ENCODE assay signal across 8 mouse cellular contexts in genomic region chr6:124920318-124921085, GRCm38 (mm10). TPM values are rescaled to one million over a fixed set of nuclear protein-coding genes. Genes with fewer than 3 reads are reported as not detected.
DNase-seq lines count a peak whose midpoint lies in the region; ATAC-seq and TF ChIP-seq lines count a peak whose summit lies in the region.

No protein-coding gene starts in this region.

- H3K4me2 ChIP-seq in embryonic facial prominence, embryonic 14.5 days (ENCODE audit: low read depth, low read length): peak overlapping the region; percentile 99
- peak overlapping the region; percentile 89 for H3K4me2 ChIP-seq in intestine, embryonic 15.5 days (replicated peaks)
- peak overlapping the region; percentile 96 for H3K4me2 ChIP-seq in neural tube, embryonic 12.5 days (replicated peaks)

- 19% methylated on average over 9 of the region's 9 CpGs for WGBS in embryonic facial prominence, embryonic 14.5 days
- WGBS in intestine, embryonic 15.5 days: 36% methylated on average over 9 of the region's 9 CpGs
- 21% methylated on average over 9 of the region's 9 CpGs for WGBS in neural tube, embryonic 12.5 days

- H3K4me1 ChIP-seq in embryonic facial prominence, embryonic 14.5 days (ENCODE audit: control insufficient read depth, insufficient read depth, low read length): peaks cover 39% of the 10 kb centered on the region
- H3K4me1 ChIP-seq in intestine, embryonic 15.5 days (replicated peaks): peaks cover 41% of the 10 kb centered on the region
- H3K4me1 ChIP-seq in neural tube, embryonic 12.5 days: peaks cover 30% of the 10 kb centered on the region

- no peak for DNase-seq in left cerebral cortex, adult 2 months (ENCODE audit: extremely low spot score in 1 of 2, low spot score in 2 of 2)
- DNase-seq in left cerebral cortex, postnatal 14 days (ENCODE audit: low spot score in 2 of 2): no peak
- DNase-seq in embryonic facial prominence, embryonic 14.5 days (ENCODE audit: low spot score): no peak
- DNase-seq in embryo, embryonic 11 days: no peak
- DNase-seq in layer of hippocampus, postnatal 25 days (ENCODE audit: extremely low spot score in 1 of 2, low spot score in 1 of 2): no peak

- no peaks in the 10 kb centered on the region for H3K27me3 ChIP-seq in embryonic facial prominence, embryonic 14.5 days (replicated peaks; ENCODE audit: control insufficient read depth, insufficient read depth, low read length)
- no peaks in the 10 kb centered on the region for H3K27me3 ChIP-seq in intestine, embryonic 15.5 days (replicated peaks)
- no peaks in the 10 kb centered on the region for H3K27me3 ChIP-seq in neural tube, embryonic 12.5 days (replicated peaks)

- no peak for ATAC-seq in embryonic facial prominence, embryonic 14.5 days (ENCODE audit: low read depth)
- no peak for ATAC-seq in intestine, embryonic 15.5 days
- no peak for ATAC-seq in neural tube, embryonic 12.5 days (ENCODE audit: low FRiP score, low read depth)
- ATAC-seq in granulocyte monocyte progenitor cell, adult 5-6 weeks (replicated peaks; ENCODE audit: poor library complexity, severe bottlenecking): no peak

- intact Hi-C loops in left cerebral cortex, adult 2 months (cut with DNase I): no loop called here
- intact Hi-C loops in left cerebral cortex, postnatal 14 days (cut with DNase I): no loop called here

- H3K9ac ChIP-seq in embryonic facial prominence, embryonic 14.5 days (ENCODE audit: low read depth, low read length): peak overlapping the region; percentile 46
- peak overlapping the region; percentile 17; the same call in 1 of the 2 replicates for H3K9ac ChIP-seq in intestine, embryonic 15.5 days
- H3K9ac ChIP-seq in neural tube, embryonic 12.5 days: 0 out of 2 replicates have a peak overlapping the region, but pooled peaks have one; percentile 30

- no peaks in the 10 kb centered on the region for H3K9me3 ChIP-seq in embryonic facial prominence, embryonic 14.5 days (ENCODE audit: control insufficient read depth, low read length)
- H3K9me3 ChIP-seq in intestine, embryonic 15.5 days: no peaks in the 10 kb centered on the region
- H3K9me3 ChIP-seq in neural tube, embryonic 12.5 days: no peaks in the 10 kb centered on the region

- H3K4me3 ChIP-seq in left cerebral cortex, adult 2 months: peak overlapping the region; percentile 42
- H3K4me3 ChIP-seq in embryonic facial prominence, embryonic 14.5 days (ENCODE audit: low read depth, low read length): peak overlapping the region; percentile 28
- H3K4me3 ChIP-seq in intestine, embryonic 15.5 days (replicated peaks): peak overlapping the region; percentile 25; the same call in 1 of the 2 replicates
- no peak overlapping the region for H3K4me3 ChIP-seq in neural tube, embryonic 12.5 days

- TF ChIP-seq CTCF in left cerebral cortex, adult 2 months (IDR thresholded peaks at IDR 0.05): no peak

- H3K36me3 ChIP-seq in embryonic facial prominence, embryonic 14.5 days (ENCODE audit: control insufficient read depth, insufficient read depth, low read length): no peaks in the 10 kb centered on the region
- H3K36me3 ChIP-seq in intestine, embryonic 15.5 days: no peaks in the 10 kb centered on the region
- H3K36me3 ChIP-seq in neural tube, embryonic 12.5 days: no peaks in the 10 kb centered on the region

- peak overlapping the region; percentile 89 for H3K27ac ChIP-seq in left cerebral cortex, adult 2 months
- H3K27ac ChIP-seq in embryonic facial prominence, embryonic 14.5 days (replicated peaks; ENCODE audit: low read depth, low read length): peak overlapping the region; percentile 100
- H3K27ac ChIP-seq in intestine, embryonic 15.5 days: peak overlapping the region; percentile 99
- peak overlapping the region; percentile 95 for H3K27ac ChIP-seq in neural tube, embryonic 12.5 days

RNA-seq across cellular contexts. Expression of gene Ptms, which starts 0.6 kb away (rescaled TPM):
- total RNA-seq in left cerebral cortex, adult 2 months (2021): 100 to 1,000 TPM; 845 to 926 TPM
- total RNA-seq in left cerebral cortex, postnatal 14 days (2021): 1,000 to 10,000 TPM; 1,161 to 1,212 TPM
- polyA plus RNA-seq in embryonic facial prominence, embryonic 14.5 days (2014; fragmentation: Nextera tagmentation; extraction: Ambion mirVana): 255 and 263 TPM in 2 replicates
- 241 and 282 TPM in 2 replicates for polyA plus RNA-seq in intestine, embryonic 15.5 days (2015; fragmentation: Nextera tagmentation; extraction: Ambion mirVana)
- polyA plus RNA-seq in neural tube, embryonic 12.5 days (2016; fragmentation: Nextera tagmentation; extraction: Ambion mirVana): 718 and 773 TPM in 2 replicates
- total RNA-seq in granulocyte monocyte progenitor cell, adult 5-6 weeks (2014; fragmentation: Nextera tagmentation): 16.1 and 21.9 TPM in 2 replicates
- 18.5 and 33.0 TPM in 2 replicates for total RNA-seq in granulocyte monocyte progenitor cell, adult 5-6 weeks (2017)
- total RNA-seq in layer of hippocampus, postnatal 25 days (2021): 1,000 to 10,000 TPM; 1,178 to 1,233 TPM

RNA-seq across cellular contexts. Expression of gene Lag3, which starts 9.0 kb away (rescaled TPM):
- total RNA-seq in left cerebral cortex, adult 2 months (2021): 1 to 10 TPM; 2.1 to 3.1 TPM
- total RNA-seq in left cerebral cortex, postnatal 14 days (2021): 1 to 10 TPM; 2.1 to 3.0 TPM
- 1.9 and 2.4 TPM in 2 replicates for polyA plus RNA-seq in embryonic facial prominence, embryonic 14.5 days (2014; fragmentation: Nextera tagmentation; extraction: Ambion mirVana)
- polyA plus RNA-seq in intestine, embryonic 15.5 days (2015; fragmentation: Nextera tagmentation; extraction: Ambion mirVana): 2.2 and 2.9 TPM in 2 replicates
- polyA plus RNA-seq in neural tube, embryonic 12.5 days (2016; fragmentation: Nextera tagmentation; extraction: Ambion mirVana): 1.8 and 2.2 TPM in 2 replicates
- total RNA-seq in granulocyte monocyte progenitor cell, adult 5-6 weeks (2014; fragmentation: Nextera tagmentation): 1.4 and 3.8 TPM in 2 replicates
- 1.4 and 9.6 TPM in 2 replicates for total RNA-seq in granulocyte monocyte progenitor cell, adult 5-6 weeks (2017)
- 1 to 10 TPM; 2.4 to 2.6 TPM for total RNA-seq in layer of hippocampus, postnatal 25 days (2021)

RNA-seq across cellular contexts. Expression of gene Mlf2, which starts 10.7 kb away (rescaled TPM):
- 100 to 1,000 TPM; 617 to 624 TPM for total RNA-seq in left cerebral cortex, adult 2 months (2021)
- total RNA-seq in left cerebral cortex, postnatal 14 days (2021): 100 to 1,000 TPM; 670 to 685 TPM
- polyA plus RNA-seq in embryonic facial prominence, embryonic 14.5 days (2014; fragmentation: Nextera tagmentation; extraction: Ambion mirVana): 346 and 352 TPM in 2 replicates
- polyA plus RNA-seq in intestine, embryonic 15.5 days (2015; fragmentation: Nextera tagmentation; extraction: Ambion mirVana): 336 and 340 TPM in 2 replicates
- 546 and 556 TPM in 2 replicates for polyA plus RNA-seq in neural tube, embryonic 12.5 days (2016; fragmentation: Nextera tagmentation; extraction: Ambion mirVana)
- 82.4 and 102 TPM in 2 replicates for total RNA-seq in granulocyte monocyte progenitor cell, adult 5-6 weeks (2014; fragmentation: Nextera tagmentation)
- 49.5 and 79.7 TPM in 2 replicates for total RNA-seq in granulocyte monocyte progenitor cell, adult 5-6 weeks (2017)
- total RNA-seq in layer of hippocampus, postnatal 25 days (2021): 100 to 1,000 TPM; 670 to 704 TPM

RNA-seq across cellular contexts. Expression of gene Cd4, which starts 32.5 kb away (rescaled TPM):
- 1 to 10 TPM; 2.0 to 4.6 TPM for total RNA-seq in left cerebral cortex, adult 2 months (2021)
- total RNA-seq in left cerebral cortex, postnatal 14 days (2021): 1 to 10 TPM; 1.1 to 1.5 TPM
- polyA plus RNA-seq in embryonic facial prominence, embryonic 14.5 days (2014; fragmentation: Nextera tagmentation; extraction: Ambion mirVana): 0.07 and 0.25 TPM in 2 replicates
- 0.40 and 0.48 TPM in 2 replicates for polyA plus RNA-seq in intestine, embryonic 15.5 days (2015; fragmentation: Nextera tagmentation; extraction: Ambion mirVana)
- polyA plus RNA-seq in neural tube, embryonic 12.5 days (2016; fragmentation: Nextera tagmentation; extraction: Ambion mirVana): 0.06 TPM in 1 of 2 replicates, not detected in the other
- 0.90 TPM in 1 of 2 replicates, not detected in the other for total RNA-seq in granulocyte monocyte progenitor cell, adult 5-6 weeks (2014; fragmentation: Nextera tagmentation)
- total RNA-seq in granulocyte monocyte progenitor cell, adult 5-6 weeks (2017): 0.41 and 0.60 TPM in 2 replicates
- total RNA-seq in layer of hippocampus, postnatal 25 days (2021): under 1 TPM; 0.22 to 0.26 TPM

RNA-seq across cellular contexts. Expression of gene Cops7a, which starts 44.8 kb away (rescaled TPM):
- 100 to 1,000 TPM; 148 to 156 TPM for total RNA-seq in left cerebral cortex, adult 2 months (2021)
- 100 to 1,000 TPM; 140 to 142 TPM for total RNA-seq in left cerebral cortex, postnatal 14 days (2021)
- 138 and 141 TPM in 2 replicates for polyA plus RNA-seq in embryonic facial prominence, embryonic 14.5 days (2014; fragmentation: Nextera tagmentation; extraction: Ambion mirVana)
- 159 and 170 TPM in 2 replicates for polyA plus RNA-seq in intestine, embryonic 15.5 days (2015; fragmentation: Nextera tagmentation; extraction: Ambion mirVana)
- polyA plus RNA-seq in neural tube, embryonic 12.5 days (2016; fragmentation: Nextera tagmentation; extraction: Ambion mirVana): 91.5 and 99.8 TPM in 2 replicates
- 96.6 and 112 TPM in 2 replicates for total RNA-seq in granulocyte monocyte progenitor cell, adult 5-6 weeks (2014; fragmentation: Nextera tagmentation)
- 48.8 and 52.0 TPM in 2 replicates for total RNA-seq in granulocyte monocyte progenitor cell, adult 5-6 weeks (2017)
- 100 to 1,000 TPM; 144 to 151 TPM for total RNA-seq in layer of hippocampus, postnatal 25 days (2021)

Comparison
In these comparisons a context has a peak if more than half of its experiments do, and no peak if none do; other contexts are left out.
1. RNA of gene Ptms, which starts 0.6 kb away (total RNA-seq): 1,178 to 1,233 TPM in layer of hippocampus, postnatal 25 days, 1,161 to 1,212 TPM in left cerebral cortex, postnatal 14 days and 845 to 926 TPM in left cerebral cortex, adult 2 months; 16.1 to 33.0 TPM in granulocyte monocyte progenitor cell, adult 5-6 weeks; every median in the first group is over 10 times any median in the second.
2. RNA of gene Mlf2, which starts 10.7 kb away (total RNA-seq): 670 to 704 TPM in layer of hippocampus, postnatal 25 days, 670 to 685 TPM in left cerebral cortex, postnatal 14 days and 617 to 624 TPM in left cerebral cortex, adult 2 months; 49.5 to 102 TPM in granulocyte monocyte progenitor cell, adult 5-6 weeks; every median in the first group is over 4 times any median in the second.
3. Peak in every context shown above with its lines, with median percentiles within 50 percentile points of each other: H3K27ac ChIP-seq, H3K4me2 ChIP-seq and H3K9ac ChIP-seq.